Mouse (Mus musculus) MEL (cell line): ENCODE measurements around the gene Bmf. TPM values are rescaled to one million over a fixed set of nuclear protein-coding genes. Genes with fewer than 3 reads are reported as not detected.

Experiments
- DNase-seq: peaks from one replicate; pipeline ENCODE4 v3.0.0; 2011; ENCODE audit warnings: low read depth, low spot score
- H3K27ac ChIP-seq: 2 replicates; pipeline ENCODE4 v1.5.1; 2012; ENCODE audit warnings: low read depth, mild to moderate bottlenecking, control low read depth, low read length, moderate library complexity; ENCODE audit not compliant: control insufficient read depth
- H3K27me3 ChIP-seq, 2 experiments: fragments of 150-350 bp in 1 of 2; sonication (generic) in 1 of 2; 2 replicates each; pipeline ENCODE4 v1.6.1; 2012; ENCODE audit warnings: low read length in 2 of 2, mild to moderate bottlenecking in 2 of 2, improper control_type of control experiment in 1 of 2, moderate library complexity in 1 of 2; ENCODE audit not compliant: insufficient read depth in 2 of 2, control insufficient read depth in 1 of 2
- H3K36me3 ChIP-seq, 2 experiments: 2 replicates each; pipeline ENCODE4 v1.6.1; 2012 to 2014; ENCODE audit warnings: low read length in 2 of 2, improper control_type of control experiment in 1 of 2, inconsistent platforms in 1 of 2, mild to moderate bottlenecking in 1 of 2; ENCODE audit not compliant: insufficient read depth in 2 of 2, control insufficient read depth in 1 of 2
- H3K4me1 ChIP-seq, 2 experiments: fragments of 150-350 bp in 1 of 2; sonication (generic) in 1 of 2; 2 replicates each; pipeline ENCODE4 v1.6.1; 2012; ENCODE audit warnings: low read length in 2 of 2, improper control_type of control experiment in 1 of 2, mild to moderate bottlenecking in 1 of 2; ENCODE audit not compliant: insufficient read depth in 2 of 2, control insufficient read depth in 1 of 2
- H3K4me3 ChIP-seq, 2 experiments: fragments of 150-350 bp in 1 of 2; sonication (generic) in 1 of 2; 2 replicates each; pipeline ENCODE4 v1.5.1; 2012; ENCODE audit warnings: low read depth in 2 of 2, low read length in 2 of 2, mild to moderate bottlenecking in 2 of 2, moderate library complexity in 2 of 2, control low read depth in 1 of 2, improper control_type of control experiment in 1 of 2; ENCODE audit not compliant: control insufficient read depth in 1 of 2, insufficient read depth in 1 of 2
- H3K79me2 ChIP-seq: 2 replicates; pipeline ENCODE4 v1.6.1; 2012; ENCODE audit warnings: mild to moderate bottlenecking, low read length, moderate library complexity; ENCODE audit not compliant: control insufficient read depth, poor library complexity, insufficient read depth
- H3K9ac ChIP-seq: 2 replicates; pipeline ENCODE4 v1.6.1; 2012; ENCODE audit warnings: low read depth, mild to moderate bottlenecking, control low read depth, low read length, moderate library complexity; ENCODE audit not compliant: control insufficient read depth, poor library complexity, severe bottlenecking
- H3K9me3 ChIP-seq: fragments of 150-350 bp; sonication (generic); replicated peaks from 2 replicates; pipeline ENCODE4 v1.6.1; 2012; ENCODE audit warnings: mild to moderate bottlenecking, low read length, improper control_type of control experiment, moderate library complexity; ENCODE audit not compliant: insufficient read depth
- CHD2 ChIP-seq: IDR thresholded peaks from 2 replicates; pipeline ENCODE4 v1.6.1; 2011; ENCODE audit warnings: low read length, improper control_type of control experiment
- CTCF ChIP-seq, 3 experiments: IDR thresholded peaks in 2 of 3; conservative IDR thresholded peaks in 1 of 3; 2 replicates each; pipeline ENCODE4 v1.5.1; 2011 to 2012; ENCODE audit warnings: low read length in 3 of 3, low read depth in 2 of 3, mild to moderate bottlenecking in 2 of 3, improper control_type of control experiment in 1 of 3, inconsistent platforms in 1 of 3, mixed read lengths in 1 of 3, moderate library complexity in 1 of 3; ENCODE audit not compliant: control insufficient read depth in 1 of 3, insufficient read depth in 1 of 3, poor library complexity in 1 of 3, severe bottlenecking in 1 of 3
- E2F4 ChIP-seq: IDR thresholded peaks from 2 replicates; pipeline ENCODE4 v1.6.1; 2011; ENCODE audit warnings: low read depth, low read length, improper control_type of control experiment, borderline replicate concordance
- GABPA ChIP-seq: IDR thresholded peaks from 2 replicates; pipeline ENCODE4 v1.6.1; 2012; ENCODE audit warnings: low read depth, mild to moderate bottlenecking, inconsistent platforms, low read length, improper control_type of control experiment, moderate library complexity
- MAFK ChIP-seq: IDR thresholded peaks from 2 replicates; pipeline ENCODE4 v1.6.1; 2011; ENCODE audit warnings: low read depth, mild to moderate bottlenecking, low read length, improper control_type of control experiment, borderline replicate concordance
- MAX ChIP-seq: IDR thresholded peaks from 2 replicates; pipeline ENCODE4 v1.6.1; 2011; ENCODE audit warnings: low read length, improper control_type of control experiment
- MYC ChIP-seq: IDR thresholded peaks from 2 replicates; pipeline ENCODE4 v1.6.1; 2011; ENCODE audit warnings: low read depth, mild to moderate bottlenecking, low read length, improper control_type of control experiment, moderate library complexity
- POLR2AphosphoS5 ChIP-seq: IDR thresholded peaks from 2 replicates; pipeline ENCODE4 v1.6.1; 2012; ENCODE audit warnings: low read depth, borderline replicate concordance, mild to moderate bottlenecking, inconsistent platforms, low read length, moderate library complexity, mixed read lengths
- RAD21 ChIP-seq: IDR thresholded peaks from 2 replicates; pipeline ENCODE4 v1.6.1; 2011; ENCODE audit warnings: mild to moderate bottlenecking, low read depth, low read length, improper control_type of control experiment
- RCOR1 ChIP-seq: IDR thresholded peaks from 2 replicates; pipeline ENCODE4 v1.6.1; 2012; ENCODE audit warnings: low read depth, mild to moderate bottlenecking, inconsistent platforms, low read length, improper control_type of control experiment
- SIN3A ChIP-seq: IDR thresholded peaks from 2 replicates; pipeline ENCODE4 v1.6.1; 2012; ENCODE audit warnings: low read length, improper control_type of control experiment, inconsistent platforms
- TBP ChIP-seq: IDR thresholded peaks from 2 replicates; pipeline ENCODE4 v1.8.0; 2011; ENCODE audit warnings: low read depth, low read length, improper control_type of control experiment
- UBTF ChIP-seq: IDR thresholded peaks from 2 replicates; pipeline ENCODE4 v1.6.1; 2012; ENCODE audit warnings: low read depth, mild to moderate bottlenecking, inconsistent platforms, low read length, improper control_type of control experiment, moderate library complexity, borderline replicate concordance; ENCODE audit not compliant: insufficient read depth
- USF1 ChIP-seq: IDR thresholded peaks from 2 replicates; pipeline ENCODE4 v1.6.1; 2014; ENCODE audit warnings: low read depth, mild to moderate bottlenecking, inconsistent platforms, low read length, improper control_type of control experiment, moderate library complexity
- ZC3H11A ChIP-seq: IDR thresholded peaks from 2 replicates; pipeline ENCODE4 v1.6.1; 2012; ENCODE audit warnings: low read depth, mild to moderate bottlenecking, inconsistent platforms, low read length, improper control_type of control experiment
- ZNF384 ChIP-seq: IDR thresholded peaks from 2 replicates; pipeline ENCODE4 v1.6.1; 2012; ENCODE audit warnings: low read depth, mild to moderate bottlenecking, inconsistent platforms, low read length, improper control_type of control experiment
- polyA plus RNA-seq, 2 experiments: library from polyadenylated mRNA; stranded (reverse) in 1 of 2; unstranded in 1 of 2; fragments of >175 nt in 1 of 2; fragments of >200 nt in 1 of 2; gene quantifications; 2 replicates each; pipeline versions ENCODE4 v1.2.1 to v1.2.4; 2012; ENCODE audit warnings: low replicate concordance in 2 of 2, low read depth in 1 of 2; ENCODE audit not compliant: insufficient read length in 2 of 2, insufficient read depth in 1 of 2, missing spikeins in 1 of 2
- total RNA-seq: library from RNA; depleted of rRNA; stranded (reverse); fragments of 300-350 nt; gene quantifications from 2 replicates; pipeline ENCODE4 v1.2.3, GENCODE M21; 2012

The Bmf gene
- total and polyA plus RNA-seq, 3 experiments = 0.39 to 0.50 TPM; not detected in 1

DNA sequence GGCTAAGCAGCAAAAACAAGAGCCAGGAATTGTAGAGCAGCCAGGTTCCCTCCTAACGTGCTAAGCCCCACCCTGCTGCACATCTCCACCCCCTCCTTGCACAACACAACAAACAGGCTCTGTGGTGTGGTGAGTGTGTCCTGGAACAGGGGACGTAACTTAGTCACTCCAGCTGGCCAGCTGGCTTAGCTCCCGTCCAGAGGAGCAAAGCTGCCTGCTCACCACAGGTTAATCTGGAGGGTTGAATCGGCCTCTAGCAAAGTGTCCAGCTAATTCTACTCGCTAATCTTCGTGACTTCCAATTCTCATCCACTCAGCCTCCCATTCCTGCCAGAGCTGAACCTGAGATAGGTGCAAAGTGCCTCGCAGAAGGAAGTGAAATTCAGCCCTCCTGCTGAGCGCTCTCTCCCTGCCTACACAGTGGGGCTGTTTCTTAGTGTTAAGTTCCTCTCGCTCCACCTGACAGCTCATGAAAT lies 1.9 kb downstream of the Bmf start:
- Histone ChIP-seq H3K9ac (no peak overlapping the region), H3K27me3 (no peaks in the 10 kb centered on the region), H3K79me2 (no peaks in the 10 kb centered on the region; the same call in 1 of the 2 replicates), H3K36me3 (peaks cover 0 to 24% of the 10 kb centered on the region in 2 experiments; a peak in 2 of 4 replicates), H3K4me1 (peaks cover 23 to 50% of the 10 kb centered on the region in 2 experiments), H3K27ac (no peak overlapping the region), H3K4me3 (peak overlapping the region; percentile 2 to 12; a peak in 1 of 4 replicates), H3K9me3 (no peaks in the 10 kb centered on the region)
- TF ChIP-seq USF1 (no peak), MYC (no peak), MAX (no peak), ZC3H11A (no peak), UBTF (no peak), CTCF (IDR thresholded peaks at IDR 0.05 in 2 of 3, conservative IDR thresholded peaks at IDR 0.05 in 1 of 3; ENCODE audit: control insufficient read depth in 1 of 3, insufficient read depth in 1 of 3, low read depth in 2 of 3, low read length in 3 of 3, poor library complexity in 1 of 3, severe bottlenecking in 1 of 3) (no peak), RCOR1 (no peak), ZNF384 (no peak), SIN3A (no peak), E2F4 (no peak), RAD21 (no peak), GABPA (no peak), POLR2AphosphoS5 (no peak)
- peak; percentile 55 for DNase-seq

- Histone ChIP-seq H3K4me1 (peaks cover 23 to 50% of the 10 kb centered on the region in 2 experiments), H3K36me3 (peaks cover 0 to 24% of the 10 kb centered on the region in 2 experiments; a peak in 2 of 4 replicates), H3K4me3 (no peak overlapping the region), H3K27ac (no peak overlapping the region), H3K9ac (no peak overlapping the region), H3K27me3 (no peaks in the 10 kb centered on the region), H3K79me2 (no peaks in the 10 kb centered on the region; the same call in 1 of the 2 replicates), H3K9me3 (no peaks in the 10 kb centered on the region)
- DNase-seq = no peak
- TF ChIP-seq CHD2 (no peak), CTCF (IDR thresholded peaks at IDR 0.05 in 2 of 3, conservative IDR thresholded peaks at IDR 0.05 in 1 of 3; ENCODE audit: control insufficient read depth in 1 of 3, insufficient read depth in 1 of 3, low read depth in 2 of 3, low read length in 3 of 3, poor library complexity in 1 of 3, severe bottlenecking in 1 of 3) (no peak), POLR2AphosphoS5 (no peak), SIN3A (no peak), MAFK (no peak), TBP (no peak), MAX (no peak)
These were observed 2.7 kb downstream of the Bmf start for GRCm38 (mm10) chr2:118546798-118547165.
